Mouse (Mus musculus): ENCODE results near the gene Osbpl9.

The Osbpl9 gene

GRCm38 (mm10) chr4:109102574-109102973, 99.5 kb downstream of the Osbpl9 start:
- no peak for DNase-seq

- DNase-seq: no peak
Measured at GRCm38 (mm10) chr4:109098861-109099260, 103.2 kb downstream of the Osbpl9 start.

GRCm38 (mm10) chr4:109094269-109094668, 107.8 kb downstream of the Osbpl9 start:
- no peak for DNase-seq

- DNase-seq: no peak
Measured at GRCm38 (mm10) chr4:109092344-109092743, 109.7 kb downstream of the Osbpl9 start.

- DNase-seq: no peak
Measured at GRCm38 (mm10) chr4:109091241-109091777, 110.8 kb downstream of the Osbpl9 start.

- no peak for DNase-seq
Measured at GRCm38 (mm10) chr4:109089999-109090398, 112.1 kb downstream of the Osbpl9 start.

GRCm38 (mm10) chr4:109089171-109089570, 112.9 kb downstream of the Osbpl9 start:
- peak in 1 of 2 experiments; percentile 24 for DNase-seq

- DNase-seq: no peak
Measured at GRCm38 (mm10) chr4:109080118-109080517, 122.0 kb downstream of the Osbpl9 start.

GRCm38 (mm10) chr4:109079676-109080075, 122.4 kb downstream of the Osbpl9 start:
- no peak for DNase-seq

- no peak for DNase-seq
Measured at GRCm38 (mm10) chr4:109078941-109079340, 123.1 kb downstream of the Osbpl9 start.

- no peak for DNase-seq
Measured at GRCm38 (mm10) chr4:109073296-109073695, 128.8 kb downstream of the Osbpl9 start.

- no peak for DNase-seq
Measured at GRCm38 (mm10) chr4:109072891-109073290, 129.2 kb downstream of the Osbpl9 start.

- no peak for DNase-seq
Measured at GRCm38 (mm10) chr4:109065714-109066113, 136.4 kb downstream of the Osbpl9 start.

GRCm38 (mm10) chr4:109064941-109065340, 137.1 kb downstream of the Osbpl9 start:
- no peak for DNase-seq

GRCm38 (mm10) chr4:109059255-109059821, 142.7 kb downstream of the Osbpl9 start:
- DNase-seq: no peak

GRCm38 (mm10) chr4:109057640-109058039, 144.4 kb downstream of the Osbpl9 start:
- DNase-seq: no peak

GRCm38 (mm10) chr4:109056351-109056750, 145.7 kb downstream of the Osbpl9 start:
- DNase-seq: peak in 1 of 2 experiments; percentile 18

GRCm38 (mm10) chr4:109054003-109054402, 148.1 kb downstream of the Osbpl9 start:
- no peak for DNase-seq

GRCm38 (mm10) chr4:109052282-109052681, 149.8 kb downstream of the Osbpl9 start:
- DNase-seq: no peak

- no peak for DNase-seq
Measured at GRCm38 (mm10) chr4:109048258-109048657, 153.8 kb downstream of the Osbpl9 start.

- no peak for DNase-seq
Measured at GRCm38 (mm10) chr4:109043756-109044155, 158.3 kb downstream of the Osbpl9 start.

GRCm38 (mm10) chr4:109043294-109043693, 158.8 kb downstream of the Osbpl9 start:
- no peak for DNase-seq

- no peak for DNase-seq
Measured at GRCm38 (mm10) chr4:109042739-109043138, 159.3 kb downstream of the Osbpl9 start.

GRCm38 (mm10) chr4:109036327-109036726, 165.7 kb downstream of the Osbpl9 start:
- DNase-seq: peak; percentile 48 to 52

- no peak for DNase-seq
Measured at GRCm38 (mm10) chr4:109030266-109030665, 171.8 kb downstream of the Osbpl9 start.

All from cerebellum, postnatal 36 days (tissue).